Mouse (Mus musculus) hindbrain, embryonic 15.5 days (tissue): Measurements from ENCODE around the gene Metap1. TPM values are rescaled to one million over a fixed set of nuclear protein-coding genes. Genes with fewer than 3 reads are reported as not detected.

Experiments
- ATAC-seq: fragments of 200-750 bp; cut with Nextera tagmentation; 2 replicates; pipeline ENCODE4 v1.8.0; 2017; ENCODE audit warnings: low read depth, moderate number of reproducible peaks, moderate TSS enrichment; ENCODE audit not compliant: low FRiP score
- H3K27ac ChIP-seq: fragments of 300-500 bp; sonication (generic); replicated peaks from 2 replicates; pipeline ENCODE4 v1.5.1; 2015; ENCODE audit warnings: mild to moderate bottlenecking, inconsistent platforms
- H3K27me3 ChIP-seq: fragments of 300-500 bp; sonication (generic); 2 replicates; pipeline ENCODE4 v1.6.1; 2015; ENCODE audit warnings: control low read depth, inconsistent platforms
- H3K36me3 ChIP-seq: fragments of 300-500 bp; sonication (generic); 2 replicates; pipeline ENCODE4 v1.6.1; 2015; ENCODE audit warnings: control low read depth, inconsistent platforms
- H3K4me1 ChIP-seq: fragments of 300-500 bp; sonication (generic); replicated peaks from 2 replicates; pipeline ENCODE4 v1.6.1; 2015; ENCODE audit warnings: control low read depth, inconsistent platforms
- H3K4me2 ChIP-seq: fragments of 300-500 bp; sonication (generic); 2 replicates; pipeline ENCODE4 v1.6.1; 2015; ENCODE audit warnings: moderate library complexity, mild to moderate bottlenecking, inconsistent platforms
- H3K4me3 ChIP-seq: fragments of 300-500 bp; sonication (generic); 2 replicates; pipeline ENCODE4 v1.5.1; 2015; ENCODE audit warnings: mild to moderate bottlenecking, inconsistent platforms
- H3K9ac ChIP-seq: fragments of 300-500 bp; sonication (generic); 2 replicates; pipeline ENCODE4 v1.6.1; 2015; ENCODE audit warnings: inconsistent platforms
- H3K9me3 ChIP-seq: fragments of 300-500 bp; sonication (generic); 2 replicates; pipeline ENCODE4 v1.6.1; 2016; ENCODE audit warnings: control low read depth, inconsistent platforms
- WGBS: fragments of 180-500 bp; shearing (Covaris S2); methylation state at CpG from one replicate; pipeline ENCODE4 v1.1.7; 2015; 5-methylcytosine and 5-hydroxymethylcytosine counted together
- polyA plus RNA-seq: library from polyadenylated mRNA; unstranded; fragments of >200 nt; fragmentation: Nextera tagmentation; extraction: Ambion mirVana; gene quantifications from 2 replicates; pipeline ENCODE4 v1.2.1, GENCODE M21; 2015

Metap1 gene
- polyA plus RNA-seq: 44.8 and 46.2 TPM in 2 replicates

DNA sequence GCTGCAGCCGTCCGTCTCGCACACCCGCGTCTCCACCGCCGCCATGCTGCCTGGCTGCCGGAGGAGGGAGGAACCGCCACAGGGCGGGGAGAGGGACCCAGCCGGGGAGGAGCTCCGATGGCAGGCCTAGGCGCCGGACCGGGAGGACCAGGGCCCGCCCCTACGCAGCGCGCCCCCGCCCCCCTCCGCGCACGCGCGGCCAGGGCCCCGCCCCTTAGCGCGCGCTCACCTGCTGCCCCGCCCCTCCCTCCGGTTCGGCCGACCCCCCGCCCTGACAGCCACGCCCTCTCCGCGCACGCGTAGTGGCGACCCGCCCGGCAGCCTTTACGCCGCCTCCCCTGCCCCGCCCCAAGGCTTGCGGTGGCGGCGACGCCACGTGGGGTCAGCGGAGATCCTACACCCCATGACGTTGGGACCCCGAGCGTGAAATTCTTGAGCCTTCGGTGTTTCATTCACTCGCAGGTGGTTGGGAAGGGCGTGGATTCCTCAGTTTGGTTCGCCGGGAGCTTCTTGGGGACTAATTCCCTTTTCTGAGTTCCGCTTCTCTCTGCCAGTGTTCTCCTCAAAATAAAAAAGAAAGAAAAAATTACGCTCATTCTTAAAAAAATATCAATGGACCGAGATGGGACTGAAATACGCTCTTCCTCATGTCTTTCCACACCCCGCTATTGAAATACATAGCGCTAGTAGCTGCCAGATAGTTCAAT, at the start of gene Metap1:
TSS of gene Metap1 (minus strand) at position 189 of the 707 bp plus-strand sequence.
- H3K9ac ChIP-seq: peak within 1 kb of the TSS; percentile 86
- H3K4me1 ChIP-seq: peaks cover 16% of the 10 kb centered on the region
- peak within 1 kb of the TSS; percentile 85 for H3K27ac ChIP-seq
- peak within 1 kb of the TSS; percentile 89 for H3K4me3 ChIP-seq
- H3K9me3 ChIP-seq: no peaks in the 10 kb centered on the region
- peaks cover 12% of the 10 kb centered on the region for H3K36me3 ChIP-seq
- H3K4me2 ChIP-seq: peak within 1 kb of the TSS; percentile 56
- WGBS: under 1% methylated on average over 40 of the region's 65 CpGs
- H3K27me3 ChIP-seq: no peaks in the 10 kb centered on the region
- ATAC-seq: peak; percentile 99

- H3K4me1 ChIP-seq: peaks cover 7% of the 10 kb centered on the region; the same call in 1 of the 2 replicates
- no peak overlapping the region for H3K4me3 ChIP-seq
- no peaks in the 10 kb centered on the region for H3K27me3 ChIP-seq
- ATAC-seq: no peak
- no peak overlapping the region for H3K4me2 ChIP-seq
- no peak overlapping the region for H3K27ac ChIP-seq
- 93% methylated on average over 2 of the region's 2 CpGs for WGBS
- no peaks in the 10 kb centered on the region for H3K9me3 ChIP-seq
- no peak overlapping the region for H3K9ac ChIP-seq
- H3K36me3 ChIP-seq: no peaks in the 10 kb centered on the region
Measured at GRCm38 (mm10) chr3:138536031-138536430, 46.7 kb upstream of the Metap1 start.

GRCm38 (mm10) chr3:138532764-138533163, 43.4 kb upstream of the Metap1 start:
- 66% methylated on average over 2 of the region's 2 CpGs for WGBS
- Histone ChIP-seq H3K9me3 (no peaks in the 10 kb centered on the region), H3K27ac (no peak overlapping the region), H3K4me2 (no peak overlapping the region), H3K36me3 (no peaks in the 10 kb centered on the region), H3K9ac (no peak overlapping the region), H3K4me3 (no peak overlapping the region), H3K27me3 (no peaks in the 10 kb centered on the region), H3K4me1 (peaks cover 24% of the 10 kb centered on the region)
- ATAC-seq: no peak

DNA sequence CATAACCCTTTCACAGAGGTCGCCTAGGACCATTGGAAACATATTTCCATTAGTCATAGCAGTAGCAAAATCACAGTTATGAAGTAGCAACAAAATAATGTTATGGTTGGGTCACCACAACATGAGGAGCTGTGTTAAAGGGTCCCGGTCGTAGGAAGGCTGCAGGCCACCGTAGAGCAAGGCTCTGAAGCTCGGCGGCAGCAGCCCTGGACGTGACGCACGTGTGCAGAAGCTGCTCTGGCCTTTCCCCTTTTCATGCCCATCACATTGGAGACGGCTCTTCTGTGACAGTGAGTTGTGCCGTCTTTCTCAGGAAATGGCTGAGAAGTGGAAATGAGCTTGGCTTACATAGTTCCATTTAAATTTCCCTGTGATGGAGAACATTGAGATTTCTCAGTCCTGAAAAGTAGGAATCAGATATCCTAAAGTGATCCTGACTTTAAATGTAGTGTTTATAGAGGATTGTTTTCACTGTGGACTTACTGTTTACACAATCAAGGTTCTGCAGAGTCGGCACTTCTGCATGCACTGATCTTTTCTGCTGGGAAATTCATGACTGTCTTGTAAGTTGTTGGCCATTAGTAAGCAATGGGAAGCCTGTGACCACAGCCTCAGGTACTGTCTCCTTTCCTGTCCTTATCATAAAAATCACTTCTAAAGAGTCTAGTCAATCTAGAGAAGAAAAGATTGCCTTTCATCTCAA, 42.3 kb upstream of the Metap1 start:
- Histone ChIP-seq H3K4me1 (peaks cover 24% of the 10 kb centered on the region), H3K9me3 (no peaks in the 10 kb centered on the region), H3K9ac (no peak overlapping the region), H3K27me3 (no peaks in the 10 kb centered on the region), H3K27ac (no peak overlapping the region), H3K4me3 (no peak overlapping the region), H3K4me2 (no peak overlapping the region), H3K36me3 (no peaks in the 10 kb centered on the region)
- ATAC-seq: no peak
- 58% methylated on average over 12 of the region's 12 CpGs for WGBS

- Histone ChIP-seq H3K9ac (no peak overlapping the region), H3K36me3 (no peaks in the 10 kb centered on the region), H3K4me3 (no peak overlapping the region), H3K27me3 (no peaks in the 10 kb centered on the region), H3K4me1 (peaks cover 28% of the 10 kb centered on the region), H3K27ac (no peak overlapping the region), H3K4me2 (no peak overlapping the region), H3K9me3 (no peaks in the 10 kb centered on the region)
- 80% methylated on average over 8 of the region's 8 CpGs for WGBS
- ATAC-seq: no peak
Measured at GRCm38 (mm10) chr3:138530578-138531478, 41.5 kb upstream of the Metap1 start.

- Histone ChIP-seq H3K27ac (peak overlapping the region; percentile 98; the same call in 1 of the 2 replicates), H3K9ac (peak overlapping the region; percentile 89), H3K4me2 (peak overlapping the region; percentile 64), H3K9me3 (no peaks in the 10 kb centered on the region), H3K27me3 (no peaks in the 10 kb centered on the region), H3K4me3 (peak overlapping the region; percentile 95), H3K4me1 (peaks cover 28% of the 10 kb centered on the region), H3K36me3 (no peaks in the 10 kb centered on the region)
- ATAC-seq: no peak
- WGBS: 3% methylated on average over 16 of the region's 16 CpGs
Measured at GRCm38 (mm10) chr3:138528265-138528664, 39.0 kb upstream of the Metap1 start.

DNA sequence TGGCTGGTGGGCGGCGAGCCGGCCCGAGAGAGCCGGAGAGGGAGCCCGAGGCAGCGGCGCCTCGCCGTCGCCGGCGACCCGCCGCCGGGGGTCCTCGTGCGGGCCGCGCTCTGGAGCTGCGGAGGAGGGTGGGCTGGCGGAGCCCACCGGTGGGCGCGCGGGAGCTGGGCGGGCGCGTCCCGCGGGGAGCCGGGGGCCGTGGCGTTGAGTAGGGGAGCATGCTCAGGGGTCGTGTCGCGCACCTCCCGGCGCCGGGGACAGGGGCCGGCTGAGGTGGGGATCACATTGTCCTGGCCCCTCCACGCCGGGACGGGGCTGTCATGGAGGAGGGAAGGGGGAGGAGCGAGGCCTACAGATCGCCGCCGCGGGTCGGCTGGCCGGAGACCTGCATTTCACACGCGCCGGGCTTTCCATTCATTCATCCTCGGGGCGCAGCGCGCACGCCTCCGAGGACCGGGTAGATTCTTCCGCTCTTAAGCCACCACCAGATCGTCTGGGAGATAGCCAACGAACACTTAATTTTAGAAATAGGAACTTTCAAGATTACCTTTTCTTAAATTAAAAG, 38.4 kb upstream of the Metap1 start:
- no peaks in the 10 kb centered on the region for H3K9me3 ChIP-seq
- H3K4me1 ChIP-seq: peaks cover 28% of the 10 kb centered on the region
- ATAC-seq: peak; percentile 78
- H3K36me3 ChIP-seq: no peaks in the 10 kb centered on the region
- H3K4me3 ChIP-seq: peak overlapping the region; percentile 95
- under 1% methylated on average over 39 of the region's 64 CpGs for WGBS
- H3K27me3 ChIP-seq: no peaks in the 10 kb centered on the region
- H3K9ac ChIP-seq: peak overlapping the region; percentile 89
- peak overlapping the region; percentile 98 for H3K27ac ChIP-seq
- peak overlapping the region; percentile 64 for H3K4me2 ChIP-seq

- no peaks in the 10 kb centered on the region for H3K9me3 ChIP-seq
- WGBS: under 1% methylated on average over 59 of the region's 85 CpGs
- H3K4me2 ChIP-seq: peak overlapping the region; percentile 83
- peak; percentile 94 for ATAC-seq
- H3K4me3 ChIP-seq: peak overlapping the region; percentile 95
- peak overlapping the region; percentile 89 for H3K9ac ChIP-seq
- no peaks in the 10 kb centered on the region for H3K27me3 ChIP-seq
- H3K4me1 ChIP-seq: peaks cover 28% of the 10 kb centered on the region
- H3K27ac ChIP-seq: peak overlapping the region; percentile 98
- no peaks in the 10 kb centered on the region for H3K36me3 ChIP-seq
Measured at GRCm38 (mm10) chr3:138526916-138527666, 37.8 kb upstream of the Metap1 start.

DNA sequence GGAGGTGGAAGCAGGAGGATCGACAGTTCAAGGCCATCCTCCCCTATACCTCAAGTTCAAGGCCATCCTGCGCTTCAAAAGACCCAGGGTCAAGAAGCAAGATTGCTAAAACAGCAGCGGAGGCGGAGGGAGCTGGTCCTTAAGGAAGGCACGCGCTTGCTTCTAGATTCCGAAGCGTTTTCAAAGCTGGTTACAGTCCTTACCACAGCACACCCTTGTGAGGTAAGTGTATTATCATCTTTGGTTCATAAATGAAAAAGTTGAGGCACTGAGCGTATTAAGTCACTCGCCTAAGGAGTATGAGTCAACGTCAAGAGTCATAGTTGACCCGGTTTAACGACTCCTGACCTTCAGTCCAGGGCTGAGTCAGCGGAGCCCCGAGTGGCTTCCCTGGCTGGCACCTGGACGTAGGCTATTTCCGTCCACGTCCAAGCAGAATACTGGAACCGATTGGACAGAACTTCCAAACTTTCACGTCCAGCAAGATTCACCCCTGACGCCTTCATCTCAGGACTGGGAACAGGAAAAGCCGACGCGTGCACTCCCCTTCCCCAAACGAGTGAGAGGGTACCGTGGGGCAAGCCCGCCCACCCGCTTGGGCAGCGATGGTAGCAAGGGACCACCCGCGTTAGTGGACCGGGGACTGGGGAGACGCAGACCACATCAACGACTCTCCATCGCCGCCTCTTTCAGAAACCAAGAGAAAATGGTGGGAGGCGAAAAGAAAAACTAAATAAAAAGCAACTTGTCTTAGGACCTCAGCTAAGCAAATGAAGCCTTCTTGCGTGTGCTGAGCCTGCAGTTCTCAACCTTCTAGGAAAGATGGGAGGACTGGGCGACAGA, 37.0 kb upstream of the Metap1 start, which contains the start of gene Eif4e:
TSS of gene Eif4e (plus strand) at position 107 of the 843 bp plus-strand sequence.
- no peaks in the 10 kb centered on the region for H3K36me3 ChIP-seq
- peak within 1 kb of the TSS; percentile 83 for H3K4me2 ChIP-seq
- ATAC-seq: peak; percentile 43
- no peaks in the 10 kb centered on the region for H3K9me3 ChIP-seq
- 2% methylated on average over 39 of the region's 39 CpGs for WGBS
- H3K27me3 ChIP-seq: no peaks in the 10 kb centered on the region
- H3K9ac ChIP-seq: peak within 1 kb of the TSS; percentile 47
- peaks cover 22% of the 10 kb centered on the region for H3K4me1 ChIP-seq
- peak within 1 kb of the TSS; percentile 95 for H3K4me3 ChIP-seq
- peak within 1 kb of the TSS; percentile 75 for H3K27ac ChIP-seq

DNA sequence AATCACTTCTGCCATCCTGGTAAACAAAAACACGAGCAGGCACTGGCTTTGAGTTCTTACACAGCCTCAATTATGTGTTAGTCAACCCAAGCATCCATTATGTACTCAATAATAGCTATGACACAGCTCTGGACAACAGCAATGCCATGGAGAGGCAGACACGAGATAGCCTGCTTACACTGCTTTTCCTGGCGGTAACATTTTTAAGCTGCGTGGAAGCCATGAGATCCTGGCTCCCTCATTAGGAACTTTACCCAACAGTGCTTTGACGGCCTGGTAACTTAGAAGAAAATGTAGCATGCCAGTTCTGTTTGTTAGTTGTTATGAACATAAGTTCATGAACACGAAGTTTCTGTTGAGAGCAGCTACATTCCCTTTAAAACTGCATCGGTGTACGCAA, 36.2 kb upstream of the Metap1 start:
- 48% methylated on average over 8 of the region's 8 CpGs for WGBS
- Histone ChIP-seq H3K36me3 (no peaks in the 10 kb centered on the region), H3K27me3 (no peaks in the 10 kb centered on the region), H3K4me2 (0 out of 2 replicates have a peak overlapping the region, but pooled peaks have one; percentile 83), H3K9ac (no peak overlapping the region), H3K9me3 (no peaks in the 10 kb centered on the region), H3K27ac (no peak overlapping the region), H3K4me3 (no peak overlapping the region), H3K4me1 (peaks cover 21% of the 10 kb centered on the region)
- ATAC-seq: no peak
